Mouse (Mus musculus): ENCODE results near the gene Srp68.

GRCm38 (mm10) chr11:116255090-116255981 lies 18.7 kb downstream of the Srp68 start:
- no peak for TF ChIP-seq CTCF (IDR thresholded peaks at IDR 0.05; ENCODE audit: control insufficient read depth, insufficient read depth, insufficient read length)
- no peak for TF ChIP-seq USF1 (IDR thresholded peaks at IDR 0.05; ENCODE audit: low read depth)
- TF ChIP-seq FOSL1 (IDR thresholded peaks at IDR 0.05; ENCODE audit: insufficient read depth, low read length, poor library complexity, severe bottlenecking): no peak
- no peak for TF ChIP-seq CEBPB (IDR thresholded peaks at IDR 0.05; ENCODE audit: low read depth)
- TF ChIP-seq MAX (IDR thresholded peaks at IDR 0.05): no peak
- no peak for TF ChIP-seq MYOD1 (IDR thresholded peaks at IDR 0.05; ENCODE audit: control insufficient read depth, insufficient read length, low read depth)
- no peak for TF ChIP-seq MYOG (IDR thresholded peaks at IDR 0.05; ENCODE audit: control insufficient read depth, extremely low read depth, insufficient read length)

All from C2C12 (cell line).